Mouse (Mus musculus) inflammation-experienced regulatory T-cells (primary cell): ENCODE results near the gene Gm8267. TPM values are rescaled to one million over a fixed set of nuclear protein-coding genes. Genes with fewer than 3 reads are reported as not detected.

Experiments
- polyA plus RNA-seq, 2 experiments: library from polyadenylated mRNA; unstranded; fragments of 100-300 nt; shearing (Covaris generic); gene quantifications; one replicate each; pipeline ENCODE4 v1.2.1; 2017

Gm8267 gene
- polyA plus RNA-seq, result 1 to 10 TPM; 1.2 to 2.4 TPM

DNA sequence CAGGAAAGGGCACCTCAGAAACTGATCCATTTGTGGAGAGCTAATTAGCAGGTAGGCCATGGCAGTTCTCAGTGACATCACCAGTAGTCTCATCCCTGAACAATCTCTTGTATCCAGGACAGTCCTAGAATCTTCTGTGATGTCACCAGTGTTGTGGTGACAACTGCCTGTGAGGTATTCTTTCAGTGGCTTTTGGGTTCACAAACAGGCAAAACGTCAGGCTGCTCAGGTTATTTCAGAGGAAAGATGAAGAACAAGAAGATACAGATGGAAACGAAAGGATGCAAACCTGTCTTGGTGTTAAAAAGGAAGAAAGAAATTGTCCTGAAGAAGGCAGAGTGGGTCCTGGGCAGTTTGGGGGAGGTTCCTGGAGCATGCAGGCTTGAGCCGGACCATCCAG lies at the start of gene Gm8267:
Gene Gm8267, minus strand, starts transcription at position 101 of the 400 bp plus-strand sequence.

DNA sequence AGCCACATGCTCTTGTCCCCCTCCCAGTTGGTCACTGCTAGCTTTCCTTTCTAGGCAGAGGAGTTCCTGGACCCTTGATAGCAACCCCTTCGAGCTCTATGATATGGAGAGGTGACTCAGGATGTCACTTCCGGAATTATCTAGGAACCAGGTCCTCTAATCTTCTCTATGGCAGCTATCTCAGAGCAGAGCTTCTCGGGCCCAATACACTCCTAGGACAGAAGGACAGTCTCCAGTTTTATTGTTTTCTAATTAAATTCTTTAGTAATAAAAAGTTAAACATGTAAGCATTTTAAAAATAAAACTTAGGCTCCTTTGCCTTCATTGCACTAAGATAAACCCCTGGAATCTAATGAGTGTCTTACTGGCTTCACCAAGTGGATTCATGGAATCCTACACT lies 43.8 kb downstream of the Gm8267 start, which contains the start of gene Gm8257:
Gene Gm8257, minus strand, starts transcription at position 101 of the 400 bp plus-strand sequence.

Other genes with a start within 250 kb of the Gm8267 start
- not detected for gene Gm17093, start 232.1 kb downstream of the Gm8267 start, polyA plus RNA-seq
- not detected for gene Gm8247, start 167.2 kb downstream of the Gm8267 start, polyA plus RNA-seq
- gene Gm5624, start 122.4 kb downstream of the Gm8267 start, polyA plus RNA-seq, result not detected
- 1 to 10 TPM in 1 of 2 experiments, not detected in 1; 5.1 TPM for gene Gm8257, start 43.9 kb downstream of the Gm8267 start, polyA plus RNA-seq
- gene Ptgdr, start 109.0 kb upstream of the Gm8267 start, polyA plus RNA-seq, result not detected
- gene Ptger2, start 237.9 kb upstream of the Gm8267 start, polyA plus RNA-seq, result 10 to 100 TPM; 30.8 to 61.0 TPM